Mouse (Mus musculus): ENCODE measurements around the gene Adam15.

DNA sequence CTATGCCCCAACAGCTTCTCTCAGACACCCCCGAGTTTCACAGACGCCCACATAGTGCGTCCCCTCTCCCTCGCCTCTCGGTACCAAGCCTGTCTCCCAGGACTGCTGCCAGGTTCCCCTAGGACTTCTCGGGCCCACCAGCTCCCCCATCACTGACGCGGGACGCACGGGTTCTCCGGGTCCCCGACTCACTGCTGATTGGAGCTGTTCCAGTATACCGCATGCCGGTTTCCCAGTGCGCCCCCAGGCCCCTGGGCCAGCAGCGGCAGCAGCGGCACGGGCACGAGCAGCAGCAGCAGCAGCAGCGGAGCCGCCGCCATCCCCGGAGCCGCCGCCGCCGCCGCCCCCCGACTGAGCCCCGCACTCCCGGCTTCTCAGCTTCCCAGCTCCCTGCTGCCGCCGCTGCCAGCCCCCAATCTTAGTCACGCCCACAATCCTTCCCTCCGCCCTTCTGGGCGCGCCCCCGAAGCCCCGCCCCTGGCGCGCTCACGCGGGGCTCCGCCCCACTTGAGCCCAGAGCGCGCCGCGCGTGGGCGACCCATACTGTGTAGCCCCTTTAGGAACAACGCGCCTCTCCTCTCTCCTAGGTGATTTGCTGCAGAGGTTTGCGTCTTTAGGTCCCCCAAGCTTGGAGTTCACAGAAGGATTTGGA lies 27.2 kb downstream of the Adam15 start, which contains the start of gene Efna3:
- no peak for TF ChIP-seq CTCF (IDR thresholded peaks at IDR 0.05; ENCODE audit: low read depth)
- TF ChIP-seq EP300 (IDR thresholded peaks at IDR 0.05; ENCODE audit: low read depth), result no peak
